Mouse (Mus musculus): ENCODE data around the gene Vstm2b. TPM values are rescaled to one million over a fixed set of nuclear protein-coding genes. Genes with fewer than 3 reads are reported as not detected.

The Vstm2b gene
- polyA plus RNA-seq (2012; rRNA removed) (0.07 and 0.09 TPM in 2 replicates), polyA plus RNA-seq (2014; fragmentation: Nextera tagmentation; extraction: Ambion mirVana) (0.09 TPM in 1 of 2 replicates, not detected in the other)

DNA sequence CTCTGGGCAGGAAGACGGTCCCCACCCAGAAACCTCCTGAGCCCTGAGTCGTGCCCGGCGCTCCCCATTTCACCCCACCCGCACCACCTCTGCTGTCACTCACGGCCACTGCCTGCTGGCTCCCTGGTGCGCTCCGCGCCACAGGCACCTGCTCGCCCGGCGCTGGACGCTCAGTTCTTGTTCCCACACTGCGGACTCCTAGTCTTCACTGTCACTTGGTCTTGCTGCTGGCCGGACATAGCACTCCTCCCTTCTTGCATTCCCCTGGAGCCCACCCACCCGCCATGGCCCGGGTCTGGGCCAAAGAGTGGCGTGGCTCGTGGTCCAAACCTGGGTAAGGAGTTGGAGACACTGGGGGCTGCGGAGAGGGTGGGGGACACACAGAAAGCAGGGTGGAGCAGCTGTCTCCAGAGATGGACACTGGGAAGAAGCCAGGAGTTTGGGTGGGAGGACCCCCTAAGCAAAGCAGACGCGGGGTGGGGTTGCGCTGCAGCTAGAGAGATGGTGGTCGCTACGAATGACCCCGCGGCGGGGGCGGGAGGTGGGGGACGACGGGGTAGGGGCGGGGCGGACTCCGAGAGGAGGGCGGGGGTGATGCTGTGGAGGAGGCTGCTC is at the start of gene Vstm2b:
Gene Vstm2b, plus strand, starts transcription at position 233 of the 615 bp plus-strand sequence.
- Histone ChIP-seq H3K27me3 (ENCODE audit: control insufficient read depth, insufficient read depth, low read length) (peaks cover 39% of the 10 kb centered on the region), H3K4me1 (replicated peaks; ENCODE audit: control insufficient read depth in 2 of 2, insufficient read depth in 2 of 2, low read length in 1 of 2) (no peaks in the 10 kb centered on the region), H3K36me3 (replicated peaks; ENCODE audit: control insufficient read depth, insufficient read depth, low read depth) (no peaks in the 10 kb centered on the region), H3K4me3 (ENCODE audit: insufficient read depth in 1 of 2, low read depth in 2 of 2, low read length in 2 of 2) (no peak within 1 kb of the TSS), H3K27ac (no peak within 1 kb of the TSS), H3K4me2 (ENCODE audit: low read depth) (0 out of 2 replicates have a peak within 1 kb of the TSS, but pooled peaks have one; percentile 9), H3K9ac (replicated peaks) (no peak within 1 kb of the TSS), H3K9me3 (ENCODE audit: control insufficient read depth, low read length) (no peaks in the 10 kb centered on the region)
- no peak for TF ChIP-seq EP300 (IDR thresholded peaks at IDR 0.05; ENCODE audit: low read depth)
- TF ChIP-seq CTCF (IDR thresholded peaks at IDR 0.05; ENCODE audit: low read depth) = no peak
- DNase-seq (ENCODE audit: low read depth in 3 of 3, low spot score in 3 of 3) (no peak), ATAC-seq (ENCODE audit: insufficient read depth) (no peak)
- 2% methylated on average over 28 of the region's 35 CpGs for WGBS (ENCODE audit: insufficient replicate concordance)

DNA sequence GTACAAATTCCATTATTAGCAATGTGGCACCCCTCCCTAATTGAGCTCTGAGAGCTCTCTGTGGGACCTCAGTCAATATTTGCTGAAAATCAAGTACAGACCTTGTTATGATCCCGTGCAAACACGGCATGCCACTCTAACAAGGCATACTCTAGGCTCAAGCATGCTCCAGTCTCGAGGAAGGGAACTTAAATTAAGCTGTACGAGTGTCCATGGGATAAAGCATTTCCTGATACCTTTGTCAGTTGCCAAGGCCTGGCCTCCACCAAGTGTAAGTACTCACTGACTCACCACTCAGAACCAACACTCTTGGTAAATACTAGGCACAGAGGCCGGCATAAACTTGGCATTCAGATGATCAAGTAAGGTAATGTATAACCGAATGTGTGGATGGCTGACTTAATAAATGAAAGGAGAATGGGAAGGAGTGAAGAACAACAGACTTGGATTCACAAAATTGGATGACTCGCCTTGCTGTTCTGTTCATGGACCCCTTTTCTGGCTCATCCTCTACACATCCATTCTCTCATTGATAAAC is 42.0 kb upstream of the Vstm2b start:
- H3K4me3 ChIP-seq (ENCODE audit: insufficient read depth in 1 of 2, low read depth in 2 of 2, low read length in 2 of 2) = no peak overlapping the region
- WGBS (ENCODE audit: insufficient replicate concordance) = 48% methylated on average over 7 of the region's 7 CpGs
- no peak overlapping the region for H3K27ac ChIP-seq
- ATAC-seq (ENCODE audit: insufficient read depth) (no peak), DNase-seq (ENCODE audit: low read depth in 3 of 3, low spot score in 3 of 3) (no peak)
- no peaks in the 10 kb centered on the region for H3K36me3 ChIP-seq (replicated peaks; ENCODE audit: control insufficient read depth, insufficient read depth, low read depth)
- H3K9me3 ChIP-seq (ENCODE audit: control insufficient read depth, low read length) = no peaks in the 10 kb centered on the region
- no peak for TF ChIP-seq CTCF (IDR thresholded peaks at IDR 0.05; ENCODE audit: low read depth)
- no peak for TF ChIP-seq EP300 (IDR thresholded peaks at IDR 0.05; ENCODE audit: low read depth)
- H3K4me1 ChIP-seq (replicated peaks; ENCODE audit: control insufficient read depth in 2 of 2, insufficient read depth in 2 of 2, low read length in 1 of 2) = no peaks in the 10 kb centered on the region
- no peak overlapping the region for H3K4me2 ChIP-seq (ENCODE audit: low read depth)
- H3K9ac ChIP-seq (replicated peaks) = no peak overlapping the region
- no peaks in the 10 kb centered on the region for H3K27me3 ChIP-seq (ENCODE audit: control insufficient read depth, insufficient read depth, low read length)

DNA sequence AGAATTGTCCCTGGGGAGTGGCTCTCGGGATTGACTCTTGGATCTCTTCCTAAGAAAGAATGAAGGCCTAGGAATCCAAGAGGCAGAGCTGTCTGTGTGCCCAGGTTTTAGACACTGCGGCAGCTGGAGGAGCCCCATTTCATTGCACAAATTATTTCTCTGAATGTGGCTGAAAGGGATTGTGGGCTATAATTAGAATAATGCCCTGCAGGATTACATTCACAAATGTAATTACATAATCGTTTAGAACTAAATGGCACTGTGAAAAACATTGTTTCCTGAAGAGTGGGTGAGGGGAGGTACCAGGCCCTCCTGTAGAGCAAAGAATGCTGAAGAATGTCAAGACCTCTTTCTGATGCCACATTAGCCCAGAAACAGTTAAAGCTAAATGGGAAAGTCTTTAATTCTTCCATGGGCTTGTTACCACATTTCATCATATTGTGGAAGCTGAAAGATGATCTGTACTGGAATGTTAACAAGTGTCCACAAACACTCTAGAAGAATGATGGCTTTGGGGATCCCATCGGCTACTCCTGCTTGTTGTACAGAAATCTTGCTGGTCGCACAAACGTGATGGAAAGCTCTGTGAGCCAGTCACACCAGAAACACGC is 24.6 kb upstream of the Vstm2b start:
- no peaks in the 10 kb centered on the region for H3K9me3 ChIP-seq (ENCODE audit: control insufficient read depth, low read length)
- ATAC-seq (ENCODE audit: insufficient read depth) = no peak
- no peak overlapping the region for H3K4me3 ChIP-seq (ENCODE audit: insufficient read depth in 1 of 2, low read depth in 2 of 2, low read length in 2 of 2)
- no peak overlapping the region for H3K9ac ChIP-seq (replicated peaks)
- H3K4me2 ChIP-seq (ENCODE audit: low read depth) = no peak overlapping the region
- no peak overlapping the region for H3K27ac ChIP-seq
- DNase-seq (ENCODE audit: low read depth in 3 of 3, low spot score in 3 of 3) = no peak
- no peak for TF ChIP-seq CTCF (IDR thresholded peaks at IDR 0.05; ENCODE audit: low read depth)
- TF ChIP-seq EP300 (IDR thresholded peaks at IDR 0.05; ENCODE audit: low read depth) = no peak
- 52% methylated on average over 7 of the region's 7 CpGs for WGBS (ENCODE audit: insufficient replicate concordance)
- H3K4me1 ChIP-seq (replicated peaks; ENCODE audit: control insufficient read depth in 2 of 2, insufficient read depth in 2 of 2, low read length in 1 of 2) = no peaks in the 10 kb centered on the region
- no peaks in the 10 kb centered on the region for H3K27me3 ChIP-seq (ENCODE audit: control insufficient read depth, insufficient read depth, low read length)
- H3K36me3 ChIP-seq (replicated peaks; ENCODE audit: control insufficient read depth, insufficient read depth, low read depth) = no peaks in the 10 kb centered on the region

DNA sequence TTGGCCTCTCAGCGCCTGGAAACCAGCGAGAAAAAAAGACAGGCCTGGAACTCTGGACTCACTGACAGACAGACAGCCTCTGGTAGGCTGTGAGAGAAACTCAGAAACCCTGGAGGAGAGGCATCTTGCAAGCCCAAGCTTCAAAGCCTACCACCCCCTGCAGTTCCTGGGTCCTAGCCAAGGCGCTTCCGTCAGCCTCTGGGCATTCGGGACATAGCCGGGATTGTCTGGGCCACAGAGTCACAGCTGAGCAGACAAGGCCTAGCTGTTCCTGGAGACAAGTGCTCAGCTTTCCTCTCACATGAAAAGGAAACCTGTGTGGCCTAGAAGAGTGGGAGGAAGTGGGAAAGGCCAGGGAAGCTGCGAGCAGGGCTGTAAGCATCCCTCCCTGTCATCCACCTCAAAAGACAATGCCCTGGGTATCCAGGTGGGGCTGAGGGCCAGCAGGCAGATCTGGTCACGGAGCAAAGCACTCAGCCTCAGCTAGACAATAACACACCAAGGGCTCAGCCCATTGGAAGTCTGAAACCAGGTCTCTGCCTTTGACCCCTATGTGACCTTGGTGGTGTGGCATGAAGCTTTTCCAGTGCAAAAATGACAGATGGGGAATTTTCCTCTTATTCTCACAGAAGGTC is 13.2 kb upstream of the Vstm2b start:
- H3K4me3 ChIP-seq (ENCODE audit: insufficient read depth in 1 of 2, low read depth in 2 of 2, low read length in 2 of 2) = no peak overlapping the region
- no peaks in the 10 kb centered on the region for H3K36me3 ChIP-seq (replicated peaks; ENCODE audit: control insufficient read depth, insufficient read depth, low read depth)
- no peaks in the 10 kb centered on the region for H3K27me3 ChIP-seq (ENCODE audit: control insufficient read depth, insufficient read depth, low read length)
- DNase-seq (ENCODE audit: low read depth in 3 of 3, low spot score in 3 of 3) (no peak), ATAC-seq (ENCODE audit: insufficient read depth) (no peak)
- H3K4me2 ChIP-seq (ENCODE audit: low read depth) = no peak overlapping the region
- TF ChIP-seq CTCF (IDR thresholded peaks at IDR 0.05; ENCODE audit: low read depth) (no peak), EP300 (IDR thresholded peaks at IDR 0.05; ENCODE audit: low read depth) (no peak)
- no peak overlapping the region for H3K9ac ChIP-seq (replicated peaks)
- 54% methylated on average over 8 of the region's 8 CpGs for WGBS (ENCODE audit: insufficient replicate concordance)
- no peaks in the 10 kb centered on the region for H3K9me3 ChIP-seq (ENCODE audit: control insufficient read depth, low read length)
- H3K4me1 ChIP-seq (replicated peaks; ENCODE audit: control insufficient read depth in 2 of 2, insufficient read depth in 2 of 2, low read length in 1 of 2) = no peaks in the 10 kb centered on the region
- no peak overlapping the region for H3K27ac ChIP-seq

DNA sequence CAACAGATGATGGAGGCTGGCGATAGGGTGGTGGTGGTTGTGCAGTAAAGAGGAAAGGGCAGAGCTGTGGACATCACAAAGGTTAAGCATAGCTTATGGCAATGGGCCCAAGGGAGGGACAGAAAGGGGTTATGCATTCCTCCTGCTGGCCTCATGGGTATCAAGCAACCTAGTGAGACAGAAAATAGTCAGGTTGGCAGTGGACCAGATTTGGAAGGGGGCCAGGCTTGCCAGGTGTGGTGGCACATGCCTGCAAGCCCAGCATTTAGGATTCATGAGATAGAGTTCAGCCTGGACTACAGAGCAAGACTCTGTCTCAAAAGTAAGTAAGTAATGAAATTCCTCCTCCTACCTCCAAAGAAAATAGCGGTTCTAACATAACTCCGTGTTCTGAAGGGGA is 9.8 kb upstream of the Vstm2b start:
- H3K36me3 ChIP-seq (replicated peaks; ENCODE audit: control insufficient read depth, insufficient read depth, low read depth) = no peaks in the 10 kb centered on the region
- ATAC-seq (ENCODE audit: insufficient read depth) (no peak), DNase-seq (ENCODE audit: low read depth in 3 of 3, low spot score in 3 of 3) (no peak)
- no peaks in the 10 kb centered on the region for H3K4me1 ChIP-seq (replicated peaks; ENCODE audit: control insufficient read depth in 2 of 2, insufficient read depth in 2 of 2, low read length in 1 of 2)
- TF ChIP-seq EP300 (IDR thresholded peaks at IDR 0.05; ENCODE audit: low read depth) = no peak
- no peak for TF ChIP-seq CTCF (IDR thresholded peaks at IDR 0.05; ENCODE audit: low read depth)
- no peak overlapping the region for H3K9ac ChIP-seq (replicated peaks)
- H3K9me3 ChIP-seq (ENCODE audit: control insufficient read depth, low read length) = no peaks in the 10 kb centered on the region
- no peak overlapping the region for H3K4me3 ChIP-seq (ENCODE audit: insufficient read depth in 1 of 2, low read depth in 2 of 2, low read length in 2 of 2)
- H3K27me3 ChIP-seq (ENCODE audit: control insufficient read depth, insufficient read depth, low read length) = no peaks in the 10 kb centered on the region
- H3K4me2 ChIP-seq (ENCODE audit: low read depth) = no peak overlapping the region
- WGBS (ENCODE audit: insufficient replicate concordance) = 67% methylated on average over 3 of the region's 3 CpGs
- no peak overlapping the region for H3K27ac ChIP-seq

Measured in liver, embryonic 14.5 days (tissue).